Mouse (Mus musculus): Measurements from ENCODE around the gene Rdh1. TPM values are rescaled to one million over a fixed set of nuclear protein-coding genes. Genes with fewer than 3 reads are reported as not detected.
A peak's percentile ranks its signal among the peaks of the same experiment; 100 is the strongest.

The Rdh1 gene
- total and polyA plus RNA-seq, 3 experiments = 0.05 to 0.30 TPM; not detected in 1

DNA sequence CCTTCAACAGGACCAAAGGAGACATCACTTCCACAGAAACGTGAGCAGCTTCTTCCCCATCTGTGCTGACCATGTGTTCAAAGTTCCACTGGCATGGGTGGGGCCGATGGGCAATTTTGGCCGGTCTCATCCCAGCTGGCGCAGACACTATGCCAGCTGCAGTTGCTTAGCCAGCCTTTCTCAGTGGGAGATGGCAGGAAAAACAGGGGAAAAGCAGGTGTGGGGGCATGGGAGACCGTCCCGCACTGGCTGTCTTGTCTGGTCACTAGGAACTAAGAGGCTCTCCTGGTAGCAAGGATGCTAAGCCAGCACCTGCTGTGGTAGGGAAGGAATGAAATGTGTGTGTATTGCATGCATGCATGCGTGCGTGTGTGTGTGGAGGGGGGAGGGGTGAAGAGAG, 31.1 kb upstream of the Rdh1 start:
- Histone ChIP-seq H3K4me3 (ENCODE audit: low read depth, low read length) (peak overlapping the region; percentile 31; the same call in 1 of the 2 replicates), H3K27me3 (ENCODE audit: insufficient read depth, low read length) (peaks cover 47% of the 10 kb centered on the region), H3K4me1 (ENCODE audit: insufficient read depth, low read depth, low read length) (peaks cover 68% of the 10 kb centered on the region), H3K9me3 (replicated peaks) (no peaks in the 10 kb centered on the region), H3K36me3 (replicated peaks) (no peaks in the 10 kb centered on the region)
- DNase-seq (ENCODE audit: low spot score) (no peak), ATAC-seq (ENCODE audit: extremely low read depth, insufficient number of reproducible peaks, low FRiP score, poor library complexity, severe bottlenecking) (no peak)
- no peak for TF ChIP-seq GATA2 (IDR thresholded peaks at IDR 0.05; ENCODE audit: borderline replicate concordance, low read depth, low read length)
- no peak for TF ChIP-seq TAL1 (conservative IDR thresholded peaks at IDR 0.05; ENCODE audit: low read depth, low read length)
- TF ChIP-seq GATA1 (IDR thresholded peaks at IDR 0.05; ENCODE audit: borderline replicate concordance, low read length) = no peak
- TF ChIP-seq POLR2AphosphoS5 (IDR thresholded peaks at IDR 0.05; ENCODE audit: insufficient replicate concordance, low read depth, low read length) = no peak
- TF ChIP-seq CTCF (IDR thresholded peaks at IDR 0.05; ENCODE audit: low read depth, low read length) = no peak

GRCm38 (mm10) chr10:127730285-127730932, 29.1 kb upstream of the Rdh1 start:
- DNase-seq (ENCODE audit: low spot score) = peak; percentile 53
- ATAC-seq (ENCODE audit: extremely low read depth, insufficient number of reproducible peaks, low FRiP score, poor library complexity, severe bottlenecking) = peak; percentile 62
- H3K4me3 ChIP-seq (ENCODE audit: low read depth, low read length) = peak overlapping the region; percentile 44; the same call in 1 of the 2 replicates

GRCm38 (mm10) chr10:127730933-127731310, 28.6 kb upstream of the Rdh1 start:
- no peak for ATAC-seq (ENCODE audit: extremely low read depth, insufficient number of reproducible peaks, low FRiP score, poor library complexity, severe bottlenecking)
- no peak for DNase-seq (ENCODE audit: low spot score)
- Histone ChIP-seq H3K4me1 (ENCODE audit: insufficient read depth, low read depth, low read length) (peaks cover 82% of the 10 kb centered on the region), H3K36me3 (replicated peaks) (no peaks in the 10 kb centered on the region), H3K4me3 (ENCODE audit: low read depth, low read length) (peak overlapping the region; percentile 20; the same call in 1 of the 2 replicates), H3K27me3 (ENCODE audit: insufficient read depth, low read length) (peaks cover 26% of the 10 kb centered on the region), H3K9me3 (replicated peaks) (peaks cover 5% of the 10 kb centered on the region)
- no peak for TF ChIP-seq POLR2AphosphoS5 (IDR thresholded peaks at IDR 0.05; ENCODE audit: insufficient replicate concordance, low read depth, low read length)
- no peak for TF ChIP-seq TAL1 (conservative IDR thresholded peaks at IDR 0.05; ENCODE audit: low read depth, low read length)
- no peak for TF ChIP-seq GATA1 (IDR thresholded peaks at IDR 0.05; ENCODE audit: borderline replicate concordance, low read length)
- TF ChIP-seq GATA2 (IDR thresholded peaks at IDR 0.05; ENCODE audit: borderline replicate concordance, low read depth, low read length) = no peak
- TF ChIP-seq CTCF (IDR thresholded peaks at IDR 0.05; ENCODE audit: low read depth, low read length) = no peak

More at GRCm38 (mm10) chr10:127730285-127730932, 29.1 kb upstream of the Rdh1 start:
- Histone ChIP-seq H3K27me3 (ENCODE audit: insufficient read depth, low read length) (peaks cover 31% of the 10 kb centered on the region), H3K4me1 (ENCODE audit: insufficient read depth, low read depth, low read length) (peaks cover 81% of the 10 kb centered on the region), H3K36me3 (replicated peaks) (no peaks in the 10 kb centered on the region), H3K9me3 (replicated peaks) (peaks cover 5% of the 10 kb centered on the region)
- TF ChIP-seq POLR2AphosphoS5 (IDR thresholded peaks at IDR 0.05; ENCODE audit: insufficient replicate concordance, low read depth, low read length) (no peak), GATA2 (IDR thresholded peaks at IDR 0.05; ENCODE audit: borderline replicate concordance, low read depth, low read length) (no peak), GATA1 (IDR thresholded peaks at IDR 0.05; ENCODE audit: borderline replicate concordance, low read length) (no peak), CTCF (IDR thresholded peaks at IDR 0.05; ENCODE audit: low read depth, low read length) (no peak), TAL1 (conservative IDR thresholded peaks at IDR 0.05; ENCODE audit: low read depth, low read length) (peak; percentile 61)

DNA sequence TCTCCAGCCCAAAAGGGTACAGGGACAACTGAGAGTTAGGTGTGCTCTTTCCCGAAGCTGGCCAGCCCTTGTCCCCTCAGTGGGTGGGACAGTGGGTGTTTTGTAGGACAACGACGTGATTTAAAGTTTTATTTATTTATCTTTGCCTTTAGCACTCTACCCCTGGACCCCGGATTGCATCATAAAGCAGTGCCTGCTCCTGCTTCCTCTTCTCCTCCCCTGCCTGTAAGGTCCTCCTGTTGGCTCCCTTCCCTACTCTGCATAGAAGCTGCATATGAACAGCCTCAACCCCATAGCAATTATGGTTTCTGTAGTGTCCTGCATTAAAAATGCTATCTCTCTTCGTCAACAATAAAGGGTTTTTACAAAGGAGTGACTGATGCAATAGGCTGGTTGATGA, 28.1 kb upstream of the Rdh1 start:
- no peaks in the 10 kb centered on the region for H3K36me3 ChIP-seq (replicated peaks)
- ATAC-seq (ENCODE audit: extremely low read depth, insufficient number of reproducible peaks, low FRiP score, poor library complexity, severe bottlenecking) (no peak), DNase-seq (ENCODE audit: low spot score) (no peak)
- peaks cover 87% of the 10 kb centered on the region for H3K4me1 ChIP-seq (ENCODE audit: insufficient read depth, low read depth, low read length)
- TF ChIP-seq GATA2 (IDR thresholded peaks at IDR 0.05; ENCODE audit: borderline replicate concordance, low read depth, low read length) (no peak), GATA1 (IDR thresholded peaks at IDR 0.05; ENCODE audit: borderline replicate concordance, low read length) (no peak), CTCF (IDR thresholded peaks at IDR 0.05; ENCODE audit: low read depth, low read length) (no peak), POLR2AphosphoS5 (IDR thresholded peaks at IDR 0.05; ENCODE audit: insufficient replicate concordance, low read depth, low read length) (no peak), TAL1 (conservative IDR thresholded peaks at IDR 0.05; ENCODE audit: low read depth, low read length) (no peak)
- H3K4me3 ChIP-seq (ENCODE audit: low read depth, low read length) = peak overlapping the region; percentile 20; the same call in 1 of the 2 replicates
- H3K27me3 ChIP-seq (ENCODE audit: insufficient read depth, low read length) = peaks cover 23% of the 10 kb centered on the region
- H3K9me3 ChIP-seq (replicated peaks) = peaks cover 5% of the 10 kb centered on the region

DNA sequence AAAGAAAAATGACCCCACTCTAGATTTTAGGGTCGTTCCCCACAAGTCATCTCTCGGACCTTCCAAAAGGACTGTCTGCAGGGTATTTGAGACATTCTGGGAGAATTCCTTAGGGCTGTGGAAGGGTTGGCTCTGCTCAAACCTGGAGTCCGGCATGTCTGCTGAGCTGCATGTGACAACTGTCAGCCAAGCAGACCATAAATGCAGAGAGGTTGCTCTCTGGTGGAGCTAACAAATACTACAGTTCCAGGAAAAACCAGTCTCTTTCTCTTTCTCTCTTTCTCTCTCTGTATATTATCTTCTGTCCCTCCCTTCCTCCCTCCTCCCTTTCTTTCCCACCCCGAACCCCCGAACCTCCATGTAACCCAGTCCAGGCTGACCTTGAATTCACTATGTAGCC, 25.1 kb upstream of the Rdh1 start:
- no peaks in the 10 kb centered on the region for H3K36me3 ChIP-seq (replicated peaks)
- H3K4me3 ChIP-seq (ENCODE audit: low read depth, low read length) = no peak overlapping the region; the same call in 1 of the 2 replicates
- no peaks in the 10 kb centered on the region for H3K27me3 ChIP-seq (ENCODE audit: insufficient read depth, low read length)
- H3K4me1 ChIP-seq (ENCODE audit: insufficient read depth, low read depth, low read length) = peaks cover 88% of the 10 kb centered on the region
- TF ChIP-seq GATA2 (IDR thresholded peaks at IDR 0.05; ENCODE audit: borderline replicate concordance, low read depth, low read length) = no peak
- DNase-seq (ENCODE audit: low spot score) (no peak), ATAC-seq (ENCODE audit: extremely low read depth, insufficient number of reproducible peaks, low FRiP score, poor library complexity, severe bottlenecking) (no peak)
- peaks cover 5% of the 10 kb centered on the region for H3K9me3 ChIP-seq (replicated peaks)

- H3K36me3 ChIP-seq (replicated peaks) = peaks cover 3% of the 10 kb centered on the region
- TF ChIP-seq GATA2 (IDR thresholded peaks at IDR 0.05; ENCODE audit: borderline replicate concordance, low read depth, low read length) = no peak
- no peak for TF ChIP-seq POLR2AphosphoS5 (IDR thresholded peaks at IDR 0.05; ENCODE audit: insufficient replicate concordance, low read depth, low read length)
- no peak for TF ChIP-seq TAL1 (conservative IDR thresholded peaks at IDR 0.05; ENCODE audit: low read depth, low read length)
- no peak for TF ChIP-seq GATA1 (IDR thresholded peaks at IDR 0.05; ENCODE audit: borderline replicate concordance, low read length)
- no peak for TF ChIP-seq CTCF (IDR thresholded peaks at IDR 0.05; ENCODE audit: low read depth, low read length)
- peaks cover 83% of the 10 kb centered on the region for H3K4me1 ChIP-seq (ENCODE audit: insufficient read depth, low read depth, low read length)
- no peak overlapping the region for H3K4me3 ChIP-seq (ENCODE audit: low read depth, low read length)
- no peaks in the 10 kb centered on the region for H3K27me3 ChIP-seq (ENCODE audit: insufficient read depth, low read length)
- DNase-seq (ENCODE audit: low spot score) (no peak), ATAC-seq (ENCODE audit: extremely low read depth, insufficient number of reproducible peaks, low FRiP score, poor library complexity, severe bottlenecking) (no peak)
- peaks cover 5% of the 10 kb centered on the region for H3K9me3 ChIP-seq (replicated peaks)
Measured at GRCm38 (mm10) chr10:127736266-127736665, 23.3 kb upstream of the Rdh1 start.

Measured in G1E (cell line).